Mouse (Mus musculus): ENCODE data around the gene Kri1.

GRCm38 (mm10) chr9:21273094-21273493 is 14.7 kb downstream of the Kri1 start:
- TF ChIP-seq HCFC1 (IDR thresholded peaks at IDR 0.05; ENCODE audit: borderline replicate concordance, insufficient read depth, low read length) (no peak), ZC3H11A (IDR thresholded peaks at IDR 0.05; ENCODE audit: borderline replicate concordance, low read depth, low read length) (no peak)
